Mouse (Mus musculus) heart, embryonic 12.5 days (tissue): ENCODE measurements around the gene 1520401A03Rik. TPM values are rescaled to one million over a fixed set of nuclear protein-coding genes. Genes with fewer than 3 reads are reported as not detected.
A peak's percentile ranks its signal among the peaks of the same experiment; 100 is the strongest.

Source experiments
- ATAC-seq: fragments of 200-750 bp; cut with Nextera tagmentation; 2 replicates; pipeline ENCODE4 v1.8.0; 2017; ENCODE audit warnings: moderate TSS enrichment, moderate library complexity; ENCODE audit not compliant: insufficient number of reproducible peaks, low FRiP score
- H3K27ac ChIP-seq: fragments of 300-500 bp; sonication (generic); 2 replicates; pipeline ENCODE4 v1.5.1; 2016; ENCODE audit warnings: mild to moderate bottlenecking, moderate library complexity; ENCODE audit not compliant: poor library complexity, severe bottlenecking
- H3K27me3 ChIP-seq: fragments of 300-500 bp; sonication (generic); replicated peaks from 2 replicates; pipeline ENCODE4 v1.6.1; 2016; ENCODE audit warnings: mild to moderate bottlenecking, moderate library complexity
- H3K36me3 ChIP-seq: fragments of 300-500 bp; sonication (generic); 2 replicates; pipeline ENCODE4 v1.6.1; 2016; ENCODE audit warnings: mild to moderate bottlenecking, moderate library complexity
- H3K4me1 ChIP-seq: fragments of 300-500 bp; sonication (generic); replicated peaks from 2 replicates; pipeline ENCODE4 v1.6.1; 2016; ENCODE audit warnings: mild to moderate bottlenecking
- H3K4me2 ChIP-seq: fragments of 300-500 bp; sonication (generic); 2 replicates; pipeline ENCODE4 v1.6.1; 2016; ENCODE audit warnings: mild to moderate bottlenecking, moderate library complexity
- H3K4me3 ChIP-seq: fragments of 300-500 bp; sonication (generic); 2 replicates; pipeline ENCODE4 v1.5.1; 2016; ENCODE audit warnings: mild to moderate bottlenecking
- H3K9ac ChIP-seq: fragments of 300-500 bp; sonication (generic); 2 replicates; pipeline ENCODE4 v1.6.1; 2016; ENCODE audit warnings: mild to moderate bottlenecking, moderate library complexity
- H3K9me3 ChIP-seq: fragments of 300-500 bp; sonication (generic); replicated peaks from 2 replicates; pipeline ENCODE4 v1.6.1; 2016; ENCODE audit warnings: mild to moderate bottlenecking, moderate library complexity
- WGBS: fragments of 180-500 bp; shearing (Covaris S2); methylation state at CpG from one replicate; pipeline ENCODE4 v1.1.7; 2016; 5-methylcytosine and 5-hydroxymethylcytosine counted together
- polyA plus RNA-seq: library from polyadenylated mRNA; unstranded; fragments of >200 nt; fragmentation: Nextera tagmentation; extraction: Ambion mirVana; gene quantifications from 2 replicates; pipeline ENCODE4 v1.2.1, GENCODE M21; 2016

Gene 1520401A03Rik
- polyA plus RNA-seq, 1 experiment from 2014 or later, result not detected

GRCm38 (mm10) chr17:23695801-23696200 lies 26.8 kb downstream of the 1520401A03Rik start:
- no peaks in the 10 kb centered on the region for H3K36me3 ChIP-seq
- 27% methylated on average over 3 of the region's 3 CpGs for WGBS
- H3K27ac ChIP-seq, result no peak overlapping the region
- peaks cover 67% of the 10 kb centered on the region for H3K27me3 ChIP-seq
- no peaks in the 10 kb centered on the region for H3K9me3 ChIP-seq
- no peak overlapping the region for H3K9ac ChIP-seq
- H3K4me3 ChIP-seq, result no peak overlapping the region
- 0 out of 2 replicates have a peak, but pooled peaks cover 3% of the 10 kb centered on the region for H3K4me1 ChIP-seq
- H3K4me2 ChIP-seq, result no peak overlapping the region
- no peak for ATAC-seq

- H3K27me3 ChIP-seq, result peaks cover 59% of the 10 kb centered on the region
- no peaks in the 10 kb centered on the region for H3K36me3 ChIP-seq
- H3K4me1 ChIP-seq, result 0 out of 2 replicates have a peak, but pooled peaks cover 3% of the 10 kb centered on the region
- WGBS, result 68% methylated on average over 1 of the region's 1 CpGs
- H3K9ac ChIP-seq, result no peak overlapping the region
- no peak overlapping the region for H3K4me3 ChIP-seq
- H3K9me3 ChIP-seq, result no peaks in the 10 kb centered on the region
- H3K27ac ChIP-seq, result no peak overlapping the region
- H3K4me2 ChIP-seq, result no peak overlapping the region
- no peak for ATAC-seq
Measured at GRCm38 (mm10) chr17:23694491-23694890, 28.1 kb downstream of the 1520401A03Rik start.

- WGBS, result 25% methylated on average over 15 of the region's 15 CpGs
- Histone ChIP-seq H3K4me1 (0 out of 2 replicates have a peak, but pooled peaks cover 6% of the 10 kb centered on the region), H3K27me3 (peaks cover 66% of the 10 kb centered on the region), H3K36me3 (no peaks in the 10 kb centered on the region), H3K4me3 (no peak within 1 kb of the TSS), H3K27ac (no peak within 1 kb of the TSS), H3K9me3 (no peaks in the 10 kb centered on the region), H3K4me2 (no peak within 1 kb of the TSS), H3K9ac (no peak within 1 kb of the TSS)
- ATAC-seq, result no peak
Measured at GRCm38 (mm10) chr17:23683856-23684672, 38.5 kb downstream of the 1520401A03Rik start, which contains the start of gene Cldn9. Gene Cldn9 (minus strand): TSS chr17:23684026.

- peaks cover 74% of the 10 kb centered on the region for H3K27me3 ChIP-seq
- no peak overlapping the region for H3K4me2 ChIP-seq
- 0 out of 2 replicates have a peak, but pooled peaks cover 6% of the 10 kb centered on the region for H3K4me1 ChIP-seq
- H3K9me3 ChIP-seq, result no peaks in the 10 kb centered on the region
- ATAC-seq, result no peak
- H3K9ac ChIP-seq, result no peak overlapping the region
- WGBS, result 15% methylated on average over 15 of the region's 15 CpGs
- H3K4me3 ChIP-seq, result no peak overlapping the region
- no peaks in the 10 kb centered on the region for H3K36me3 ChIP-seq
- no peak overlapping the region for H3K27ac ChIP-seq
Measured at GRCm38 (mm10) chr17:23683226-23683625, 39.4 kb downstream of the 1520401A03Rik start.

GRCm38 (mm10) chr17:23682530-23682929 lies 40.1 kb downstream of the 1520401A03Rik start:
- no peaks in the 10 kb centered on the region for H3K36me3 ChIP-seq
- H3K4me1 ChIP-seq, result 0 out of 2 replicates have a peak, but pooled peaks cover 6% of the 10 kb centered on the region
- 51% methylated on average over 3 of the region's 3 CpGs for WGBS
- H3K9ac ChIP-seq, result no peak overlapping the region
- no peak overlapping the region for H3K27ac ChIP-seq
- peaks cover 76% of the 10 kb centered on the region for H3K27me3 ChIP-seq
- no peak for ATAC-seq
- no peak overlapping the region for H3K4me3 ChIP-seq
- H3K9me3 ChIP-seq, result no peaks in the 10 kb centered on the region
- no peak overlapping the region for H3K4me2 ChIP-seq

GRCm38 (mm10) chr17:23682092-23682491 lies 40.5 kb downstream of the 1520401A03Rik start:
- Histone ChIP-seq H3K36me3 (no peaks in the 10 kb centered on the region), H3K4me3 (no peak overlapping the region), H3K27ac (no peak overlapping the region), H3K4me2 (no peak overlapping the region), H3K9me3 (no peaks in the 10 kb centered on the region), H3K9ac (peak overlapping the region; percentile 37), H3K27me3 (peaks cover 76% of the 10 kb centered on the region), H3K4me1 (0 out of 2 replicates have a peak, but pooled peaks cover 6% of the 10 kb centered on the region)
- ATAC-seq, result no peak
- 52% methylated on average over 4 of the region's 4 CpGs for WGBS

GRCm38 (mm10) chr17:23681086-23681485 lies 41.5 kb downstream of the 1520401A03Rik start:
- no peak overlapping the region for H3K4me2 ChIP-seq
- 70% methylated on average over 10 of the region's 10 CpGs for WGBS
- H3K4me1 ChIP-seq, result peaks cover 7% of the 10 kb centered on the region; the same call in 1 of the 2 replicates
- H3K27me3 ChIP-seq, result peaks cover 76% of the 10 kb centered on the region
- no peak overlapping the region for H3K9ac ChIP-seq
- H3K36me3 ChIP-seq, result no peaks in the 10 kb centered on the region
- no peak for ATAC-seq
- H3K4me3 ChIP-seq, result no peak overlapping the region
- no peaks in the 10 kb centered on the region for H3K9me3 ChIP-seq
- no peak overlapping the region for H3K27ac ChIP-seq

- WGBS, result 56% methylated on average over 9 of the region's 9 CpGs
- H3K4me1 ChIP-seq, result peaks cover 14% of the 10 kb centered on the region
- peaks cover 3% of the 10 kb centered on the region; the same call in 1 of the 2 replicates for H3K36me3 ChIP-seq
- no peaks in the 10 kb centered on the region for H3K9me3 ChIP-seq
- peaks cover 72% of the 10 kb centered on the region for H3K27me3 ChIP-seq
- ATAC-seq, result no peak
- H3K27ac ChIP-seq, result no peak overlapping the region
- no peak overlapping the region for H3K4me2 ChIP-seq
- H3K4me3 ChIP-seq, result no peak overlapping the region
- H3K9ac ChIP-seq, result no peak overlapping the region
Measured at GRCm38 (mm10) chr17:23680336-23680735, 42.2 kb downstream of the 1520401A03Rik start.

GRCm38 (mm10) chr17:23679127-23679835 lies 43.3 kb downstream of the 1520401A03Rik start, which contains the start of gene Cldn6:
Gene Cldn6 (plus strand): TSS chr17:23679249.
- H3K27me3 ChIP-seq, result peaks cover 62% of the 10 kb centered on the region
- no peak for ATAC-seq
- no peak within 1 kb of the TSS for H3K27ac ChIP-seq
- peaks cover 24% of the 10 kb centered on the region for H3K4me1 ChIP-seq
- H3K4me2 ChIP-seq, result peak within 1 kb of the TSS; percentile 48
- H3K36me3 ChIP-seq, result peaks cover 4% of the 10 kb centered on the region; the same call in 1 of the 2 replicates
- 2% methylated on average over 38 of the region's 38 CpGs for WGBS
- no peak within 1 kb of the TSS for H3K9ac ChIP-seq
- H3K4me3 ChIP-seq, result peak within 1 kb of the TSS; percentile 12
- H3K9me3 ChIP-seq, result no peaks in the 10 kb centered on the region

- under 1% methylated on average over 34 of the region's 34 CpGs for WGBS
- H3K4me3 ChIP-seq, result peak within 1 kb of the TSS; percentile 72
- H3K4me2 ChIP-seq, result peak within 1 kb of the TSS; percentile 88
- H3K9me3 ChIP-seq, result no peaks in the 10 kb centered on the region
- H3K27me3 ChIP-seq, result peaks cover 42% of the 10 kb centered on the region
- peak within 1 kb of the TSS; percentile 96 for H3K27ac ChIP-seq
- H3K9ac ChIP-seq, result peak within 1 kb of the TSS; percentile 86
- peaks cover 4% of the 10 kb centered on the region; the same call in 1 of the 2 replicates for H3K36me3 ChIP-seq
- peaks cover 29% of the 10 kb centered on the region for H3K4me1 ChIP-seq
- ATAC-seq, result peak; percentile 55; the same call in 1 of the 2 replicates
Measured at GRCm38 (mm10) chr17:23677236-23677679, 45.3 kb downstream of the 1520401A03Rik start, which contains the start of gene Tnfrsf12a. Gene Tnfrsf12a (minus strand): TSS chr17:23677468.
